Mouse (Mus musculus): ENCODE data around the gene Gpr75. TPM values are rescaled to one million over a fixed set of nuclear protein-coding genes. Genes with fewer than 3 reads are reported as not detected.

Gpr75 gene
- under 1 TPM in 1 of 2 experiments, not detected in 1; 0.07 TPM for total RNA-seq (2021)
- long read RNA-seq, experiment 1, result 0 reads
- long read RNA-seq, experiment 2, result 0 reads

DNA sequence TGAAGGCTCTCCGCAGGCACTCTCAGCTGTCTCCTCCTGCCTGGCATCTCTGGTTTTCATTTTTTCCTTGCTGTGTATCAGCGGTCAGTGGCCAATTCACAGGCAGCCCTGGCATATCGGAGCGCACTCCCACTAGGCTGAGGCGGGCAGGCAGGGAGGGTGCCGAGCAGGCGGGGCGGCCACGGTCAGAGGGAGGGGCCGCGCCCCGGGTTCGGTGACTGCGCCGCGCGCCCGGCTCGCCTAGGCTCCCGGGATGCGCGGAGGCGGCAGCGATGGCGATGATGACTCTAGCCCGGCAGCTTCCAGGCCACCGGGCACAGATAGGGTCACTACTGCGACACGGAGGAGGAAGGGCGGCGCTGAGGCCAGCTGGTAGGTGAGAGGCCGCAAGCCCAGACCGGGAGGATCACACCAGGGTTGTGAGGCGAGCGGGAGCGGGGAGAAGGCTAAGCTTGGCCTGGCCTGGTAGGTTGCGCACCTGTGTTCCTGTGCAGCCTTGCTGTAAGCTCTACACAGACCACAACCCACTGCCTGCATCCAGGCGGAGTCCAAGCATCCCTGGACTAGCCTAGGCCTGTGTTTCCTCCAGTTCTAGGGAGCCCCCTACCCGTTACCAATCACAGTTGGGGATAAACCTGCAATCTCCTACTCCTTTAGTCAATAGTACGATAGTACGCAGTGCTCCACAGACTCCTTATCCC, at the start of gene Gpr75, which contains the start of gene Asb3:
TSS of gene Gpr75 (plus strand) at position 188 of the 701 bp plus-strand sequence.
TSS of gene Asb3 (plus strand) at position 246 of the 701 bp plus-strand sequence.
- intact Hi-C loops (cut with DNase I), result no loop called here
- DNase-seq, result peak; percentile 22

DNA sequence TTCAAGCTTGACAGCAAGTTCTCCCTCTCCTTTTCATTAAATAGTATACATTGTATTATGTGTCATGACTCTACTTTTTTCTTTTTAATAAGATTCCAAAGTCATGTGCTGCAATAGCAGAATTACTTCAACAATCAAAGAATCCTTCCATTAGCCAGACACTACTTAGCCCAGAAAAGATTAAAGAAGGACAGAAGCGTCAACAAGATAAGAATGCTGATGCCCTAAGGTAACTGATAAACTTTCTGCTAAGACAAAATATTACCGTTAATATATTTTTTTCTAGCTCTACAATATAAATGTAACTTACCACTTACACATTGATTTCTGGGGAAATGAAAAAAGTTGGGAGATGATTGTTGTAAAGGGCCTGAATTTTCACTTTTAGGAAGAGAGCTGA, 46.4 kb upstream of the Gpr75 start:
- intact Hi-C loops (cut with DNase I), result no loop called here
- no peak for DNase-seq

DNA sequence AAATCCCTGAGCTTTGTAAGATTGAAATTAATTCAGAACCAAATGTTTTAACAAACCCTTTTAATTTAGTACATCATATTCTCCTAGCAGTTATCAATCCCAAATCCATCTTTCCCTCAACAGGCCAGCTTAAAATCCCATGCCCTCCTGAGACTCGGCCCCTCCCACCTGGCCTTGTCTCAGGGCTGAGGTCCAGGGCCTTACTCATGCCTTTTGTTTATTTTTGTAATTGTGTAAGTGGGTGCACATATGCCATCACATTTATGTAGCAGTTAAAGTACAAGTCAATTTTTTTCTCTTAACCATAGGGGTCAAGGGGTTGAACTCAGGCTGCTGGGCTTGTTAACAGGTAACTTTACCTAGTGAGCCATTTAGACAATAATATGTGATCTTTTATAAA, 40.8 kb upstream of the Gpr75 start:
- intact Hi-C loops (cut with DNase I), result no loop called here
- DNase-seq, result no peak

DNA sequence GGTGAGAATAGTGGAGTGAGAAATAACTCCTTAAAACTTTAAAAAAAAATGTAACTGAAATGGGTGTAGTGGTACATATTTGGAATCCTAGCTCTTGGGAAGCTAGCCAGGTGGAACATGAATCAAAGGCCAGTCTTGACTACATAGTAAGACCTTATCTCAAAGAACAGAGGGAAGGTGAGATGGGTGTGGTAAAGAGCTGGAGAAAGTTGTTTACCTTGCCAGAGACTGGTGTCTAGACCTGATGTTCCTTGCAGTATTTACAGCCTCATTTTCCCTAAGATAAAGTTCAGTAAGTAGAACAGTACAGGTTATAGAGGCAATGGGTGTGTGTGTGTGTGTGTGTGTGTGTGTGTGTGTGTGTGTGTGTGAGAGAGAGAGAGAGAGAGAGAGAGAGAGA, 12.7 kb upstream of the Gpr75 start:
- intact Hi-C loops (cut with DNase I), result no loop called here

DNA sequence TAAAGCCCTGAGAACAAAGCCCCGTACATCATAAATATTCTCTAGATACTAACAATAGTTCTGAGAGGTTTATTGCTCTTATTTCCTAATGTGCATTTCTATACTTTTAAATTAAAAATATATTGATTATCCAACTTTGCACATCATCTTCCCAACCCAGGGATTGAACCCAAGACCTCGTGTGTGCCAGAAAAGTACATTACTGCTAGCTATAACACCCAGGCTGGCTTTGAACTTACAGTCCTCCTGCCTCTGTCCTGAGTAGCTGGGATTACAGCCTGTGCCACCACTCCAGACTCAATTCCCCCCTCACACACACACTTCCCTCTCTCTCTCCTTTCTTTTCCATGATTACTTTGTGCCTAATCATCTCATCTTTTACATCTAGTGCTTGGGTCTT, 3.0 kb downstream of the Gpr75 start:
- intact Hi-C loops (cut with DNase I), result no loop called here
- DNase-seq, result no peak

More for the DNA sequence above, 12.7 kb upstream of the Gpr75 start:
- no peak for DNase-seq

DNA sequence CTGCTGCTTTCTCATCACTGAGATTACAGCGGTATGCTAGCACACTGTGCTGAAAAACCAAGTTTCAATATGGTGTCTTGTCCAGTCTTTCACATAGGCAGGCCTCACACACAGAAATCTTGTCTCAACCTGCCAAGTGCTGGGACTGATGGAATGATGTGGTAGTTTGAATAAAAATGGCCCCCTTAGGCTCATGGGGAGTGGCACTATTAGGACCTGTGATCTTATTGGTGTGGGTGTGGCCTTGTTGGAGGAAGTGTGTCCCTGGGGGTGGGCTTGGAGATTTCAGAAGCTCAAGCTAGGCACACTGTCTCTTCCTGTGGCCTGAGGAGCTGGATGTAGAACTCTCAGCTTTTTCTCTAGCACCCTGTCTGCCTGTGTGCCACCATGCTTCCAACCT, 11.0 kb downstream of the Gpr75 start:
- intact Hi-C loops (cut with DNase I), result no loop called here
- no peak for DNase-seq

DNA sequence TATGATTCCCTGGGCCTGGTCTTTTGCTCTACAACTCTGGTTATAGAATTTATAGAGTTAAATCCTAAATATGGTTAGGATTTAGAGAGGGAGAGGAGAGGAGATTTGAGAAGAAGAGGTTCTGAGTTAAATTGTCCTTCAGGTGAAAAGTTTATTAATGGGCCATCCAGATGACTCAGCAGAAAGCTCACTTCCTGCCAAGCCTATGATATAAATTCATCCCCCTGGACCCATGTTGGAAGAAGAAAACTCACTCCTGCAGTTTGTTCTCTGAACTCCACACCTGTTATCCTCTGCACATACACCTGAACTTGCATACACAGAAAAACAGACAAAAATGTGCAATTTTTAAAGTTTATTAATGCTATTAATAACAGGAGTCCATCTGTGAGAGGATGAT, 14.2 kb downstream of the Gpr75 start:
- intact Hi-C loops (cut with DNase I), result no loop called here
- DNase-seq, result no peak

DNA sequence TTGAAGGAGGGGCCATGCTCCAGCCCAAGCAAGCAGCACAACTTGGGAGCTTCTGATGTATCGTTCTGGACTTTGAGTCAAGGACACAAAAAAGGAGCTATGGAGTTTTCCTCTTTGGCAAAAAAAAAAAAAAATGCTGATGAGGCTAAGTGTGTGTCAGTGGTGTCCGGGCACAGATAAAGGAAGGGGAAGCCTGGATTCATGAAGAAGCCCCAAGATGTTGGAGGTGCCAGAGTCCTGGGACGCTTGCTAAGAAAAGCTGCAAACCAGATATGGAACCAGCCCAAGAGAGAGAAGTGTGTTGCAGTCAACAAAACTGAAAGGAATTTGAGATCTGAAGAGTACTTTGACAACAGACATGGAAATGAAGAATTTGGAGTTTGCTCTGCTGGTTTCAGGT, 27.2 kb downstream of the Gpr75 start:
- DNase-seq, result no peak
- intact Hi-C loops (cut with DNase I), result no loop called here

DNA sequence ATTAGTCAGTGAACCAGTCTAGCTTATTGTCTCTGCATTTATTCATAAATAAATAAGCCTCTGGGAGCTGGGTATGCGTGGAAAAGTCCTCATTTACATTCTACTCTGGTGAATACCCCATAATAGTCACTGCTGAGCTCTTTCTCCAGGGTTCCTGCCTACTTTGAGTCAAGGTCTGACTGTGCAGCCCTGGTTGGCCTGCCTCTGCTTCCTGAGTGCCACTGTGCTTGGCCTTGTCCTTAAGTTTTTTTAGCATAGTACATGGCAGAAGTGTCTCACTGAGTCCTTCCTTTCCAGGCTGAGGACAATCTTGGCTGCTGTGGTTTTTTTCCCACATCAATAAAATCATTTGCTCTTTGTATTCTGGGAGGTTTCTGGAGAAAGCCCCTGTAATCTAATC, 35.5 kb downstream of the Gpr75 start:
- no peak for DNase-seq
- intact Hi-C loops (cut with DNase I), result no loop called here

DNA sequence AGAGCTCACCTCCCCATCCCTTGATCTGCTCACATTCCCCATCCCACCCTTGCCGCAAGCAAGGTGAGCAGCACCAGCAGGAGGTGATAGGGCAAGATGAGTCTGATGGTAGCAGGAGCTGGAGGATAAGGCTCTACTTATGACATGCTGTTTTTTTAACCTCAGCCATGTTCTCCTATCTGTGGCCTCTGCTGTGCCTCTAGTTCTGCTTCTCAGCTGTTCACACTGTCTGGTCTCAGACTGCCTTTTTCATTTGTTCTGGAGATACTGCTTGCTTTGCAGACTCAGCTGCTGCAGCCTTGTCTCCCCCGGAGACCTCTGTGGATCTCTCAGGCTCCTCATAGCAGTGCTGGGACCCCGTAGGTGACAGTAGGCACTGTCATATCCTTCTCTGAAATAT, 38.1 kb downstream of the Gpr75 start:
- no peak for DNase-seq
- intact Hi-C loops (cut with DNase I), result no loop called here

DNA sequence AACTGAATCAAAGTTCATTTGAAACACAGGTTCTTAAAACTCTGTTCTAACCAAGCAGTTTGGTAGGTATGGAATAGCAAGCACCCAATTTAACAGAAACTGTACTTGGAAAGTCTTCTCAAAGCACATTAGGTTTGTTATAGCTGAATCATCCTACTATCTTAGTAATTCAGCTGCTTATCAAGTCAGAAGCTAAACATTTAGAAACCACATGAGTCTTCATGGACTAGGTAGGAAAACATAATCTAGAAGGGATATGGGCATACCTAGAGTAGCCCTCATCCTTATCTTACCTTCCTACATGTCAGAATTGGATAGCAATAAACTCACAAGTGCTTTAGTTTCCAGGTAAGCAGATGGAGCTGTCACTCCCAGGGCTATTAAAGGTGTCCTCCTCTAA, 42.9 kb downstream of the Gpr75 start:
- no peak for DNase-seq
- intact Hi-C loops (cut with DNase I), result no loop called here

DNA sequence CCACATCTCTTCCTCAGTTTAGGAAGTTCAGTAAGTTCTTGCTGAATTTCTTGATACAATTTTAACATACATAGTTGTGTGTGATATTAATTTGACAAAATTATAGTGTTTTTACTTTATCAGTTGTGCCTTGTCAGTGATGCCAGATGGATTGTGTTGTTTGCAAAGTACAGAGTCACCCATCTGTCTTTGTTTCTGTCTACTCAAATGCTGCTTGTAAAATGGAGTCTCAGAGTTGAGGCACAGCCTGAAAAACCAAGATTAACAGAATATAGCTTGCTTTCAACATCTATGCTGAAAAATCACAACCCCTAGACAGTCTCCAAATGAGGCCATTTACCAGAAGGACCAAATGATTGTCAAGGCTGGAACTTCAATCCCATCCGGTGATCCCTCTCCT, 43.3 kb downstream of the Gpr75 start:
- intact Hi-C loops (cut with DNase I), result no loop called here
- DNase-seq, result no peak

Other genes with a start within 250 kb of the Gpr75 start
- gene Acyp2, start 235.8 kb upstream of the Gpr75 start, total RNA-seq (2021), result 100 to 1,000 TPM; 109 to 127 TPM
- gene Psme4, start 113.6 kb upstream of the Gpr75 start, total RNA-seq (2021), result 100 to 1,000 TPM; 152 to 161 TPM
- 1 to 10 TPM; 5.5 to 6.7 TPM for gene Asb3, start 58 bp downstream of the Gpr75 start, total RNA-seq (2021)
- gene Erlec1, start 69.0 kb downstream of the Gpr75 start, total RNA-seq (2021), result 10 to 100 TPM; 26.9 to 28.5 TPM
- gene Chac2, start 101.0 kb downstream of the Gpr75 start, total RNA-seq (2021), result 10 to 100 TPM; 14.4 to 16.1 TPM

Measured in gastrocnemius, postnatal 36 days (tissue).